Mouse (Mus musculus) macrophage (primary cell): ENCODE measurements around the gene Camk2g. TPM values are rescaled to one million over a fixed set of nuclear protein-coding genes. Genes with fewer than 3 reads are reported as not detected.
A peak's percentile ranks its signal among the peaks of the same experiment; 100 is the strongest.
"Not testable (repeated sequence)": the region's sequence is repeated elsewhere in the genome, so short reads cannot be mapped to it uniquely, and the experiment has no call there.

Source experiments
- H3K27ac ChIP-seq: fragments of 350-480 bp; formaldehyde crosslinking; 2 replicates; pipeline ENCODE4 v1.9.0; 2021
- H3K36me3 ChIP-seq: fragments of 350-480 bp; formaldehyde crosslinking; 2 replicates; pipeline ENCODE4 v1.9.0; 2021; ENCODE audit errors: inconsistent target
- H3K4me3 ChIP-seq: fragments of 350-480 bp; formaldehyde crosslinking; 2 replicates; pipeline ENCODE4 v1.9.0; 2021; ENCODE audit errors: inconsistent target
- H3K79me2 ChIP-seq: fragments of 350-480 bp; formaldehyde crosslinking; 2 replicates; pipeline ENCODE4 v1.9.0; 2021; ENCODE audit errors: inconsistent target
- WGBS: methylation state at CpG from one replicate; pipeline ENCODE4 v1.1.7; 2026; ENCODE audit warnings: inconsistent platforms; ENCODE audit not compliant: missing documents; 5-methylcytosine and 5-hydroxymethylcytosine counted together
- polyA plus RNA-seq: library from polyadenylated mRNA; stranded (reverse); fragments of 250-400 nt; gene quantifications from 3 replicates; pipeline ENCODE4 v1.2.4, GENCODE M21; 2018; ENCODE audit warnings: inconsistent platforms

Camk2g gene
- polyA plus RNA-seq, 1 experiment from 2014 or later, result 24.7 TPM

DNA sequence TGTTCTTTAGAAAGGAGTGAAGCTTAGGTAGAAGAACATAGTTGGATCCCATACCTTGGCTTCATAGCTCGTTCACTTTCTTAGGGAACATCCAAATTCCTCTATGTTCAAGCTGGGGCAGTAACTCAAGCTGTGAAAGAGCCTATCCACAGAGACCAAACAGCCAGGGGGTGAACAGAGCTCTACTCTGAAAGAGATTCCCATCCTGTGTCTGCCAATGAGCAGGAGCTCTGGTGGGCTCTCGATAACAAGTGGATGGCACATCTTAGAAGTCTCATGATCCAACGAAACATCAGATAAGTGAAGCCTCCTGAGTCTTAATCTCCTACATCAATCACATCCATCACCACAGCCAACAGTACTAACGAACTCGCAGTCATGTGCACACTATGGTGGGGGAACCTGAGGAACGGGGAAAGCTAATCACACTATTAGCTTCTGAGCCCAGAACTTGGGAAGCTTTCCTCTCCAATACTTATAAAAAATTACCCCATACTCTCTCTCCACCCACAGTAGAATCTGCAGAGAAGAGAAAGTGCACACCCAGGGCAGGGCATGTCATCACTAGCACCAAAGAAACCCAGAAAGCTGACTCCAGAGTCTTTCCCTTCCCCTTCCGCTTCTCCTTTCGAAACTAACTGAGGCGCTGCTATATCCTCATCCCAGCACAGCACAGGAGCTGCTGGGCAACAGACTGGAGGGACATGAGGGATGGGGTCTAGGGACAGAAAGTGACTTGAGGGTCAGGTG is 62.9 kb downstream of the Camk2g start:
- Histone ChIP-seq H3K79me2 (peaks cover 64% of the 10 kb centered on the region), H3K27ac (peak overlapping the region; percentile 95), H3K4me3 (no peak overlapping the region), H3K36me3 (peaks cover 42% of the 10 kb centered on the region)
- 54% methylated on average over 9 of the region's 9 CpGs for WGBS

- peaks cover 52% of the 10 kb centered on the region for H3K36me3 ChIP-seq
- no peak overlapping the region for H3K4me3 ChIP-seq
- H3K79me2 ChIP-seq, result peaks cover 64% of the 10 kb centered on the region
- H3K27ac ChIP-seq, result peak overlapping the region; percentile 95; the same call in 1 of the 2 replicates
- WGBS, result 94% methylated on average over 9 of the region's 9 CpGs
These were observed 64.0 kb downstream of the Camk2g start for GRCm38 (mm10) chr14:20729871-20730270.

GRCm38 (mm10) chr14:20725660-20726339 is 68.1 kb downstream of the Camk2g start:
- peaks cover 93% of the 10 kb centered on the region for H3K36me3 ChIP-seq

DNA sequence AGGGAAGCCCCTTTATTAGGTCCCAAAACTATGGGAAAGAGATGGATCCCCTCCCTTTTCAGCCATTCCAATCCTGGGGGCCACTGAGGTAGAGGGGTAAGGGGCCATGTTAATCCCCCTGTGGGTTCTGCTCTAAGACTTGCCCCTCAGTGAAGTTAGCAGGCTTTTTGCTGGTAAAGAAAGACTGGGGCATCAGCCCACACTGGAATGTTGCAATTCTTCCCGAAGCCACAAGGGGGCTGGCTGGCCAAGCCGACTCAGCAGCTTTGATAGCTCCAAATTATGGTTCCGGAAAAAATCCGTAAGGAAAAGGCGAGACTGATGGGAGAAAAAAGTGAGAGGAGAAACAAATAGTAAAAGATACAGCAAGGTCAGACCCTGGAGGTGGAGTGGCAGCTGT is 69.8 kb downstream of the Camk2g start:
- H3K4me3 ChIP-seq, result no peak overlapping the region
- H3K36me3 ChIP-seq, result peaks cover 96% of the 10 kb centered on the region
- 49% methylated on average over 5 of the region's 5 CpGs for WGBS
- peaks cover 20% of the 10 kb centered on the region for H3K79me2 ChIP-seq
- no peak overlapping the region for H3K27ac ChIP-seq

More at GRCm38 (mm10) chr14:20725660-20726339, 68.1 kb downstream of the Camk2g start:
- peaks cover 38% of the 10 kb centered on the region for H3K79me2 ChIP-seq
- no peak overlapping the region for H3K27ac ChIP-seq
- 88% methylated on average over 6 of the region's 6 CpGs for WGBS
- H3K4me3 ChIP-seq, result no peak overlapping the region

GRCm38 (mm10) chr14:20723006-20723405 is 70.9 kb downstream of the Camk2g start:
- Histone ChIP-seq H3K4me3 (no peak overlapping the region), H3K79me2 (peaks cover 10% of the 10 kb centered on the region; the same call in 1 of the 2 replicates), H3K36me3 (peaks cover 96% of the 10 kb centered on the region), H3K27ac (no peak overlapping the region)
- WGBS, result 93% methylated on average over 12 of the region's 12 CpGs

GRCm38 (mm10) chr14:20721371-20721770 is 72.5 kb downstream of the Camk2g start:
- 91% methylated on average over 4 of the region's 4 CpGs for WGBS
- Histone ChIP-seq H3K36me3 (peaks cover 97% of the 10 kb centered on the region), H3K27ac (no peak overlapping the region), H3K79me2 (no peaks in the 10 kb centered on the region), H3K4me3 (no peak overlapping the region)

DNA sequence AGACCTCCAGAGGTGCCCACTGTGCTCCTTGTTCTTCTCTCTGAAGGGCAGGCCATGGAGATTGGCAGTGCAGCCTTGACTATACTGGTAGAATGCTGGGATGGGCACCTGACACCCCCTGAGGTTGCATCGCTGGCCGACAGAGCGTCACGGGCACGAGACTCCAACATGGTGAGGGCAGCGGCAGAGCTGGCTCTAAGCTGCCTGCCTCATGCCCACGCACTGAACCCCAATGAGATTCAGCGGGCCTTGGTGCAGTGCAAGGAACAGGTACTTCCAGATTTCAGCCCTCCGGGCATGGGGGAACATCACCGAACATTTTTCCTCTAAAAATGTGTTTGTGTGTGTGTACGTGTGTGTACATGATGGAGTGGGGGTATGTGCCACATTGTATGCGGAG is 74.1 kb downstream of the Camk2g start:
- 94% methylated on average over 11 of the region's 12 CpGs for whole genome bisulfite sequencing
- Histone ChIP-seq H3K4me3 (no peak overlapping the region), H3K27ac (no peak overlapping the region), H3K36me3 (peaks cover 99% of the 10 kb centered on the region), H3K79me2 (no peaks in the 10 kb centered on the region)

- H3K27ac ChIP-seq, result no peak overlapping the region
- peaks cover 99% of the 10 kb centered on the region for H3K36me3 ChIP-seq
- H3K79me2 ChIP-seq, result no peaks in the 10 kb centered on the region
- no peak overlapping the region for H3K4me3 ChIP-seq
- WGBS, result 94% methylated on average over 10 of the region's 10 CpGs
These were observed 75.4 kb downstream of the Camk2g start for GRCm38 (mm10) chr14:20718443-20718842.

- no peak overlapping the region for H3K27ac ChIP-seq
- H3K36me3 ChIP-seq, result peaks cover 84% of the 10 kb centered on the region
- 95% methylated on average over 11 of the region's 11 CpGs for WGBS
- peaks cover 28% of the 10 kb centered on the region for H3K79me2 ChIP-seq
- no peak overlapping the region for H3K4me3 ChIP-seq
These were observed 80.1 kb downstream of the Camk2g start for GRCm38 (mm10) chr14:20713832-20714231.

DNA sequence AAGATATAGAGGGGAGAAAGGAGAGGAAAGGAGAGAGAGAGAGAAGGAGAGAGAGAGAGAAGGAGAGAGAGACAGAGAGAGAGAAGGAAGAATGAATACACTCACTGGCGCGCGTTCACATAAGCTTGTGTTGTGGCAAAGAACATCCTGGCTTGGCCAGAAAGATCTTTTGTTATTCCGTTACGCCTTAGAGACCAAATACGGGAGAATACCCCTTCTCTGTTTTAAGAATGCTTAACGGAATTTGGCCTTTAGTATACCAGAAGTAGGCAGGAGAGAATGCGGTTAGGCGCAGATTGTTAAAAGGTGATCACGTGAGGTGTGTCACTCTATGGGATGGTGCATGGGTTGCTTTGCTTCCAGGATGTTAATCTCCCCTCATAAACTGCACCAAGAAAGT is 85.6 kb downstream of the Camk2g start:
- H3K27ac ChIP-seq, result peak overlapping the region; percentile 41
- H3K36me3 ChIP-seq, result peaks cover 28% of the 10 kb centered on the region
- H3K4me3 ChIP-seq, result peak overlapping the region; percentile 77
- 10% methylated on average over 10 of the region's 10 CpGs for WGBS
- H3K79me2 ChIP-seq, result peaks cover 55% of the 10 kb centered on the region

DNA sequence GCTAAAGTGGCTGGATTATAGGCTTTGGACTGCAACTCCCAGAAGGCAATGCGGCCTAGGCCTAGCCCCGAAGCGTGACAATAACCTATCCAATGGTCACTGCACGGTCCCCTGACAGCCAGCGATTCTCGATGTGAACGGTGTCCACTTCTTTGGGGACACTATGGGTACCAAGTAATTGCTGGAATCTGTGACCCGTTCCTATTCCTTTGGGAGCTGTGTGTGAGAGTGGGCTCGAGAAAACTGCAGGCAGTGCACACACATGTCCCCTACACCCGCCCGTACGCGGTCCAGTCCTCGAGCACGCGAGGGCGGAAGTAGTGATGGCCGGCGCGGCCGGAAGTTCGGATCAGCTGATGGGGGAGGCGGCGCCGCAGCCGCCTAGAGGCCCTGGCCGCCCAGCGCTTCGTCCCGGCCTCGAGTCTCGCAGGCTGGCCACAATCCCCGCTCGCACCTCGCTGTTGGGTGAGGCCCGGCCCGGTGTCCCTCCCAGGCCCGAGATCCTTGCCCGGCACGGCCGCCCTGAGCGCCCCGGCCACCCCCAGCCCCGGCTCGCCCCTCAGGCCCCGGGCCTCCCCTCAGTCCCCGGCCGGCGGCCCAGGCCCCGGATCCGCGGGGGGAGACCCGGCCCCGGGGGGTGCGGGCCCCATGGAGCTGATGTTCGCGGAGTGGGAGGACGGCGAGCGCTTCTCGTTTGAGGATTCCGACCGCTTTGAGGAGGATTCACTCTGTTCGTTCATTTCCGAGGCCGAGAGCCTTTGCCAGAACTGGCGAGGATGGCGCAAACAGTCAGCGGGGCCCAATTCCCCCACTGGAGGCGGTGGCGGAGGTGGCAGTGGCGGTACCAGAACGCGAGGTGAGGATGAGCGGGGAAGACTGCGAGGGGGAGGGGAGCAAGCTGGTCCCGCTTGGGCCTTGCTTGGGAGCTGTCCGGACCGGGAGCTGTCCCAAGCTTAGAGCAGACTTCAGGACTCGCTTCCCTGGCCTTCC is 86.4 kb downstream of the Camk2g start, which contains the start of gene Zswim8:
Zswim8 (plus strand) TSS at position 352 of the 990 bp plus-strand sequence.
- peaks cover 60% of the 10 kb centered on the region for H3K79me2 ChIP-seq
- peak within 1 kb of the TSS; percentile 77 for H3K4me3 ChIP-seq
- peaks cover 21% of the 10 kb centered on the region for H3K36me3 ChIP-seq
- under 1% methylated on average over 62 of the region's 80 CpGs for WGBS
- H3K27ac ChIP-seq, result peak within 1 kb of the TSS; percentile 65

- H3K36me3 ChIP-seq, result not testable (repeated sequence)
- Histone ChIP-seq H3K27ac (peak overlapping the region; percentile 65), H3K79me2 (peaks cover 68% of the 10 kb centered on the region), H3K4me3 (peak overlapping the region; percentile 96)
- 17% methylated on average over 6 of the region's 8 CpGs for WGBS
These were observed 90.4 kb downstream of the Camk2g start for GRCm38 (mm10) chr14:20703461-20703860.

- Histone ChIP-seq H3K27ac (peak within 1 kb of the TSS; percentile 65), H3K36me3 (no peaks in the 10 kb centered on the region), H3K79me2 (peaks cover 68% of the 10 kb centered on the region), H3K4me3 (peak within 1 kb of the TSS; percentile 96)
- WGBS, result under 1% methylated on average over 61 of the region's 61 CpGs
These were observed 91.0 kb downstream of the Camk2g start, which contains the start of gene Chchd1 for GRCm38 (mm10) chr14:20702741-20703381. Gene Chchd1, plus strand, starts transcription at chr14:20703006.
